In the genomic region with DNA sequence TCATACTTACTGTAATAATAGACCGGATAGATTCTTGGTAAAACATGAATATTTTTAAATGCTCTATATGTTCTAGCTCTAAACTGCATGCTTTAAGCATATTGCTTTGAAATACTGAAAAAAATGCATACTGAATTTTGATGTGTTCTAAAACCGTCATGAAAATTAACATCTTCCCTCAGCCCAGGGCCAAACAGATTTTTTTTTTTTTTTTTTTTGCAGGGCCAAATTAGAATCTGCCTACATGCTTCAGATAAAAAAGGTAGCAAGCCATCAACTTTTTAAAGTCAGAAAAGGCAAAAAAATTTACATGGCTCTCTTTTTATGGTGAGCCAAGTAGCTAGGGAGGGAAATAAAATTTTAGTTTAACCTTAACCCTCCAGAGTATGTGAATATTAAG, we compare ENCODE assay signal across 16 mouse cellular contexts.
"Had no signal": no experiment of that assay in that cellular context is flagged by ENCODE, and none has a peak within 500 bp of the region (broad histone marks: within the 10 kb centered on the region; RNA-seq: fewer than 3 reads in every experiment).

No protein-coding gene starts in this region.

- H3K4me3 ChIP-seq: neural tube, embryonic 13.5 days; neural tube, embryonic 15.5 days; stomach, embryonic 15.5 days had no signal

- H3K27ac ChIP-seq: neural tube, embryonic 13.5 days; neural tube, embryonic 15.5 days; stomach, embryonic 15.5 days; stomach, postnatal 0 days had no signal

- DNase-seq: retina, postnatal 1 day; right cerebral cortex, adult 18-20 months; right cerebral cortex, postnatal 14 days; right cerebral cortex, postnatal 25 days; right cerebral cortex, postnatal 4 days; spleen, adult 18-20 months; thymus, adult 18-20 months; thymus, adult 2 months; thymus, postnatal 14 days; thymus, postnatal 25 days; thymus, postnatal 36 days; thymus, postnatal 4 days had no signal
